In the genomic region with DNA sequence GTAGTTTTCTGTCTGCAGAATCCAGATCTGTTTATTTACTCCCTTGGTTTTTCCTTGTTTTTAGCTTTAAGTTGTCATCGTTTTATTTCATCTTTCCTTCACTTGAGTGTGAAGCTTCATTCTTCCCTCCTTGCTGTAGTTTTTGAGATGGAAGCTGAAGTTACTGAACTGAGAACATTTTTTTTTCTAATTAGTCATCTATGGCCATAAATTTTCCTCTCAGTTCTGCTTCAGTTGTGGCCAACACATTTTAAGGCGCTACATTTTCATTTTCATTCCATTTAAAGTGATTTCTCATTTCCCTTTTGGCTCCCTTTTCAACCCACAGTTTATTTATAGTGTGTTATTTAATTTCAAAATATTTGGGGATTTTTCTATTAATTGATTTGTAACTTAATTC, we compare ENCODE assay signal across 34 mouse cellular contexts.
"Had no signal": no experiment of that assay in that cellular context is flagged by ENCODE, and none has a peak within 500 bp of the region (broad histone marks: within the 10 kb centered on the region; RNA-seq: fewer than 3 reads in every experiment).

No protein-coding gene starts in this region.

- DNase-seq: heart, postnatal 10 days; heart, postnatal 14 days; heart, postnatal 36 days; heart, postnatal 4 days; kidney, adult 18-20 months; kidney, adult 2 months; kidney, adult 8-10 months; kidney, adult 9 months; kidney, postnatal 10 days; kidney, postnatal 14 days; kidney, postnatal 25 days; kidney, postnatal 36 days; kidney, postnatal 4 days; layer of hippocampus, adult 9-11 months; layer of hippocampus, postnatal 36 days had no signal

- ATAC-seq: hindbrain, embryonic 16.5 days; hindbrain, postnatal 0 days; inflammation-experienced regulatory T-cells, adult 6 months; intestine, embryonic 15.5 days; intestine, embryonic 16.5 days; intestine, postnatal 0 days had no signal

- H3K9ac ChIP-seq: heart, embryonic 12.5 days; heart, embryonic 13.5 days; heart, embryonic 15.5 days; hindbrain, embryonic 12.5 days; hindbrain, embryonic 13.5 days; hindbrain, embryonic 14.5 days; hindbrain, embryonic 15.5 days; intestine, embryonic 15.5 days; kidney, embryonic 15.5 days had no signal

- H3K27ac ChIP-seq: heart, embryonic 10.5 days; heart, embryonic 13.5 days; heart, embryonic 15.5 days; hindbrain, embryonic 10.5 days; hindbrain, embryonic 12.5 days; hindbrain, embryonic 13.5 days; hindbrain, embryonic 14.5 days; hindbrain, embryonic 15.5 days; hindbrain, postnatal 0 days; intestine, embryonic 15.5 days; kidney, embryonic 15.5 days; layer of hippocampus, adult 2 months; left cerebral cortex, adult 2 months had no signal

- H3K27me3 ChIP-seq: heart, embryonic 12.5 days; heart, embryonic 13.5 days; heart, embryonic 15.5 days; hindbrain, embryonic 12.5 days; hindbrain, embryonic 13.5 days; hindbrain, embryonic 15.5 days; intestine, embryonic 15.5 days; kidney, embryonic 15.5 days had no signal

- H3K4me2 ChIP-seq: heart, embryonic 11.5 days; heart, embryonic 12.5 days; heart, embryonic 13.5 days; heart, embryonic 15.5 days; hindbrain, embryonic 12.5 days; hindbrain, embryonic 13.5 days; hindbrain, embryonic 14.5 days; hindbrain, embryonic 15.5 days; intestine, embryonic 15.5 days; kidney, embryonic 15.5 days had no signal

- H3K9me3 ChIP-seq: heart, embryonic 10.5 days; heart, embryonic 12.5 days; heart, embryonic 13.5 days; heart, embryonic 15.5 days; hindbrain, embryonic 10.5 days; hindbrain, embryonic 12.5 days; hindbrain, embryonic 13.5 days; hindbrain, embryonic 15.5 days; intestine, embryonic 15.5 days; kidney, embryonic 15.5 days had no signal

- H3K4me3 ChIP-seq: heart, embryonic 10.5 days; heart, embryonic 12.5 days; heart, embryonic 13.5 days; heart, embryonic 15.5 days; hindbrain, embryonic 10.5 days; hindbrain, embryonic 12.5 days; hindbrain, embryonic 13.5 days; hindbrain, embryonic 15.5 days; intestine, embryonic 15.5 days; kidney, embryonic 15.5 days; layer of hippocampus, adult 2 months; left cerebral cortex, adult 2 months had no signal

- H3K36me3 ChIP-seq: heart, embryonic 10.5 days; heart, embryonic 12.5 days; heart, embryonic 13.5 days; heart, embryonic 15.5 days; hindbrain, embryonic 10.5 days; hindbrain, embryonic 12.5 days; hindbrain, embryonic 13.5 days; hindbrain, embryonic 15.5 days; intestine, embryonic 15.5 days; kidney, embryonic 15.5 days had no signal

- H3K4me1 ChIP-seq: heart, embryonic 10.5 days; heart, embryonic 12.5 days; heart, embryonic 13.5 days; heart, embryonic 15.5 days; hindbrain, embryonic 10.5 days; hindbrain, embryonic 12.5 days; hindbrain, embryonic 13.5 days; hindbrain, embryonic 15.5 days; intestine, embryonic 15.5 days; kidney, embryonic 15.5 days had no signal
